Mouse (Mus musculus) heart, embryonic 12.5 days (tissue): ENCODE data around the gene Ak5. TPM values are rescaled to one million over a fixed set of nuclear protein-coding genes. Genes with fewer than 3 reads are reported as not detected.
"Not testable (repeated sequence)": the region's sequence is repeated elsewhere in the genome, so short reads cannot be mapped to it uniquely, and the experiment has no call there.

Experiments
- ATAC-seq: fragments of 200-750 bp; cut with Nextera tagmentation; 2 replicates; pipeline ENCODE4 v1.8.0; 2017; ENCODE audit warnings: moderate TSS enrichment, moderate library complexity; ENCODE audit not compliant: insufficient number of reproducible peaks, low FRiP score
- H3K27ac ChIP-seq: fragments of 300-500 bp; sonication (generic); 2 replicates; pipeline ENCODE4 v1.5.1; 2016; ENCODE audit warnings: mild to moderate bottlenecking, moderate library complexity; ENCODE audit not compliant: poor library complexity, severe bottlenecking
- H3K27me3 ChIP-seq: fragments of 300-500 bp; sonication (generic); replicated peaks from 2 replicates; pipeline ENCODE4 v1.6.1; 2016; ENCODE audit warnings: mild to moderate bottlenecking, moderate library complexity
- H3K36me3 ChIP-seq: fragments of 300-500 bp; sonication (generic); 2 replicates; pipeline ENCODE4 v1.6.1; 2016; ENCODE audit warnings: mild to moderate bottlenecking, moderate library complexity
- H3K4me1 ChIP-seq: fragments of 300-500 bp; sonication (generic); replicated peaks from 2 replicates; pipeline ENCODE4 v1.6.1; 2016; ENCODE audit warnings: mild to moderate bottlenecking
- H3K4me2 ChIP-seq: fragments of 300-500 bp; sonication (generic); 2 replicates; pipeline ENCODE4 v1.6.1; 2016; ENCODE audit warnings: mild to moderate bottlenecking, moderate library complexity
- H3K4me3 ChIP-seq: fragments of 300-500 bp; sonication (generic); 2 replicates; pipeline ENCODE4 v1.5.1; 2016; ENCODE audit warnings: mild to moderate bottlenecking
- H3K9ac ChIP-seq: fragments of 300-500 bp; sonication (generic); 2 replicates; pipeline ENCODE4 v1.6.1; 2016; ENCODE audit warnings: mild to moderate bottlenecking, moderate library complexity
- H3K9me3 ChIP-seq: fragments of 300-500 bp; sonication (generic); replicated peaks from 2 replicates; pipeline ENCODE4 v1.6.1; 2016; ENCODE audit warnings: mild to moderate bottlenecking, moderate library complexity
- WGBS: fragments of 180-500 bp; shearing (Covaris S2); methylation state at CpG from one replicate; pipeline ENCODE4 v1.1.7; 2016; 5-methylcytosine and 5-hydroxymethylcytosine counted together
- polyA plus RNA-seq: library from polyadenylated mRNA; unstranded; fragments of >200 nt; fragmentation: Nextera tagmentation; extraction: Ambion mirVana; gene quantifications from 2 replicates; pipeline ENCODE4 v1.2.1, GENCODE M21; 2016

Gene Ak5
- polyA plus RNA-seq, 1 experiment from 2014 or later = 1.6 TPM

GRCm38 (mm10) chr3:152586191-152586590 is 82.0 kb downstream of the Ak5 start:
- H3K9me3 ChIP-seq = no peaks in the 10 kb centered on the region
- no peak overlapping the region for H3K4me3 ChIP-seq
- no peak overlapping the region for H3K4me2 ChIP-seq
- H3K36me3 ChIP-seq = no peaks in the 10 kb centered on the region
- WGBS = 77% methylated on average over 8 of the region's 8 CpGs
- 0 out of 2 replicates have a peak, but pooled peaks cover 5% of the 10 kb centered on the region for H3K4me1 ChIP-seq
- H3K27ac ChIP-seq = no peak overlapping the region
- ATAC-seq = no peak
- H3K27me3 ChIP-seq = no peaks in the 10 kb centered on the region
- H3K9ac ChIP-seq = no peak overlapping the region

- no peak overlapping the region for H3K4me3 ChIP-seq
- 0 out of 2 replicates have a peak, but pooled peaks cover 2% of the 10 kb centered on the region for H3K4me1 ChIP-seq
- 77% methylated on average over 6 of the region's 6 CpGs for WGBS
- H3K4me2 ChIP-seq = no peak overlapping the region
- H3K9ac ChIP-seq = no peak overlapping the region
- H3K27ac ChIP-seq = no peak overlapping the region
- H3K9me3 ChIP-seq = no peaks in the 10 kb centered on the region
- H3K27me3 ChIP-seq = no peaks in the 10 kb centered on the region
- H3K36me3 ChIP-seq = no peaks in the 10 kb centered on the region
- ATAC-seq = no peak
Measured at GRCm38 (mm10) chr3:152585581-152585980, 82.6 kb downstream of the Ak5 start.

- Histone ChIP-seq H3K36me3 (no peaks in the 10 kb centered on the region), H3K9me3 (no peaks in the 10 kb centered on the region), H3K9ac (no peak overlapping the region), H3K27me3 (no peaks in the 10 kb centered on the region), H3K27ac (no peak overlapping the region), H3K4me1 (no peaks in the 10 kb centered on the region), H3K4me3 (no peak overlapping the region), H3K4me2 (no peak overlapping the region)
- ATAC-seq = no peak
Measured at GRCm38 (mm10) chr3:152583033-152583432, 85.1 kb downstream of the Ak5 start.

- not testable (repeated sequence) for H3K27ac ChIP-seq, H3K4me1 ChIP-seq, H3K36me3 ChIP-seq, H3K9ac ChIP-seq, ATAC-seq, H3K4me3 ChIP-seq, H3K9me3 ChIP-seq, H3K27me3 ChIP-seq, H3K4me2 ChIP-seq
- WGBS = 82% methylated on average over 3 of the region's 3 CpGs
Measured at GRCm38 (mm10) chr3:152581853-152582252, 86.3 kb downstream of the Ak5 start.

GRCm38 (mm10) chr3:152579984-152580591 is 88.1 kb downstream of the Ak5 start:
- Histone ChIP-seq H3K9me3 (no peaks in the 10 kb centered on the region), H3K4me2 (no peak overlapping the region), H3K4me1 (no peaks in the 10 kb centered on the region), H3K27ac (no peak overlapping the region), H3K9ac (no peak overlapping the region), H3K4me3 (no peak overlapping the region), H3K36me3 (no peaks in the 10 kb centered on the region), H3K27me3 (no peaks in the 10 kb centered on the region)
- WGBS = 64% methylated on average over 10 of the region's 10 CpGs
- ATAC-seq = no peak

GRCm38 (mm10) chr3:152578282-152579228 is 89.6 kb downstream of the Ak5 start:
- H3K27ac ChIP-seq = no peak overlapping the region
- H3K4me2 ChIP-seq = no peak overlapping the region
- no peak for ATAC-seq
- no peaks in the 10 kb centered on the region for H3K27me3 ChIP-seq
- 76% methylated on average over 26 of the region's 26 CpGs for WGBS
- no peaks in the 10 kb centered on the region for H3K9me3 ChIP-seq
- H3K9ac ChIP-seq = no peak overlapping the region
- no peak overlapping the region for H3K4me3 ChIP-seq
- no peaks in the 10 kb centered on the region for H3K36me3 ChIP-seq
- H3K4me1 ChIP-seq = no peaks in the 10 kb centered on the region

- Histone ChIP-seq H3K9me3 (no peaks in the 10 kb centered on the region), H3K4me2 (no peak overlapping the region), H3K4me3 (no peak overlapping the region), H3K4me1 (no peaks in the 10 kb centered on the region), H3K27ac (no peak overlapping the region), H3K27me3 (no peaks in the 10 kb centered on the region), H3K36me3 (no peaks in the 10 kb centered on the region), H3K9ac (no peak overlapping the region)
- 82% methylated on average over 7 of the region's 7 CpGs for WGBS
- ATAC-seq = no peak
Measured at GRCm38 (mm10) chr3:152577763-152578162, 90.4 kb downstream of the Ak5 start.

GRCm38 (mm10) chr3:152577273-152577672 is 90.9 kb downstream of the Ak5 start:
- Histone ChIP-seq H3K4me2 (no peak overlapping the region), H3K9me3 (no peaks in the 10 kb centered on the region), H3K9ac (no peak overlapping the region), H3K27ac (no peak overlapping the region), H3K4me3 (no peak overlapping the region), H3K36me3 (no peaks in the 10 kb centered on the region), H3K4me1 (no peaks in the 10 kb centered on the region), H3K27me3 (no peaks in the 10 kb centered on the region)
- no peak for ATAC-seq
- 19% methylated on average over 1 of the region's 1 CpGs for WGBS

GRCm38 (mm10) chr3:152569242-152569605 is 98.9 kb downstream of the Ak5 start:
- Histone ChIP-seq H3K27ac (no peak overlapping the region), H3K4me3 (no peak overlapping the region), H3K4me1 (peaks cover 18% of the 10 kb centered on the region), H3K4me2 (no peak overlapping the region), H3K36me3 (no peaks in the 10 kb centered on the region), H3K27me3 (no peaks in the 10 kb centered on the region), H3K9ac (no peak overlapping the region), H3K9me3 (no peaks in the 10 kb centered on the region)
- no peak for ATAC-seq
- 48% methylated on average over 6 of the region's 6 CpGs for WGBS

GRCm38 (mm10) chr3:152568455-152569241 is 99.5 kb downstream of the Ak5 start:
- Histone ChIP-seq H3K9ac (no peak overlapping the region), H3K4me3 (no peak overlapping the region), H3K27ac (no peak overlapping the region), H3K27me3 (no peaks in the 10 kb centered on the region), H3K36me3 (no peaks in the 10 kb centered on the region), H3K4me1 (peaks cover 18% of the 10 kb centered on the region), H3K4me2 (no peak overlapping the region), H3K9me3 (no peaks in the 10 kb centered on the region)
- ATAC-seq = 0 out of 2 replicates have a peak, but pooled peaks have one; percentile 29
- WGBS = 43% methylated on average over 9 of the region's 9 CpGs

- H3K9me3 ChIP-seq = no peaks in the 10 kb centered on the region
- no peak overlapping the region for H3K9ac ChIP-seq
- H3K27me3 ChIP-seq = no peaks in the 10 kb centered on the region
- ATAC-seq = no peak
- no peak overlapping the region for H3K27ac ChIP-seq
- H3K4me3 ChIP-seq = no peak overlapping the region
- no peaks in the 10 kb centered on the region for H3K36me3 ChIP-seq
- H3K4me2 ChIP-seq = no peak overlapping the region
- WGBS = 59% methylated on average over 6 of the region's 6 CpGs
- peaks cover 18% of the 10 kb centered on the region for H3K4me1 ChIP-seq
Measured at GRCm38 (mm10) chr3:152564516-152565113, 103.5 kb downstream of the Ak5 start.
